Mouse (Mus musculus): ENCODE data around the gene Clk1. TPM values are rescaled to one million over a fixed set of nuclear protein-coding genes. Genes with fewer than 3 reads are reported as not detected.

The Clk1 gene
- polyA plus RNA-seq, 1 experiment from 2014 or later, result 195 TPM

DNA sequence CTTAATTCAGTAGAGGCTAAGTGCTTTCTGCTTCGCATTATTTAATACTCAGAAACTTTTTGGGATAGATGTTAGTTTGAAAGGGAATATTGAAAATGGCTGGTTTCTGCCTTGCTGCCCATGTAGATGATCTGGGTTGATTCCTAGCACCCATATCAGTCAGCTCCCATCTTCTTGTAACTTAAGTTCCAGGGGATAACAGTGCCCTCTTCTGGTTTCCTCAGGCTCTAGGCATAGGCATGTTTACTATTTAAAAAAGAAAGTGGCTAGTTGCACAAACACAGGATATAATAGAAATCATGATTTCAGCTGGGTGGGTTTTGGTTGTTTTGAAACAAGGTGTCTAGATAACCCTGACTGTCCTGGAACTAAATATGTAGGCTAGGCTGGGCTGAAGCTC lies 27.7 kb downstream of the Clk1 start:
- peaks cover 18% of the 10 kb centered on the region for H3K36me3 ChIP-seq (ENCODE audit: control insufficient read depth, insufficient read depth, low read length)
- no peak overlapping the region for H3K9ac ChIP-seq (ENCODE audit: low read depth, low read length)
- no peak overlapping the region for H3K4me2 ChIP-seq (replicated peaks; ENCODE audit: low read depth, low read length)
- H3K4me3 ChIP-seq (ENCODE audit: low read depth, low read length), result no peak overlapping the region
- DNase-seq (ENCODE audit: low spot score) (no peak), ATAC-seq (ENCODE audit: low FRiP score) (no peak)
- 97% methylated on average over 1 of the region's 1 CpGs for WGBS
- no peaks in the 10 kb centered on the region for H3K9me3 ChIP-seq (ENCODE audit: control insufficient read depth, low read length)
- H3K27ac ChIP-seq (ENCODE audit: low read depth, low read length), result no peak overlapping the region
- no peaks in the 10 kb centered on the region for H3K27me3 ChIP-seq (ENCODE audit: control insufficient read depth, insufficient read depth, low read length)
- H3K4me1 ChIP-seq (replicated peaks; ENCODE audit: control insufficient read depth, insufficient read depth, low read length), result peaks cover 3% of the 10 kb centered on the region

DNA sequence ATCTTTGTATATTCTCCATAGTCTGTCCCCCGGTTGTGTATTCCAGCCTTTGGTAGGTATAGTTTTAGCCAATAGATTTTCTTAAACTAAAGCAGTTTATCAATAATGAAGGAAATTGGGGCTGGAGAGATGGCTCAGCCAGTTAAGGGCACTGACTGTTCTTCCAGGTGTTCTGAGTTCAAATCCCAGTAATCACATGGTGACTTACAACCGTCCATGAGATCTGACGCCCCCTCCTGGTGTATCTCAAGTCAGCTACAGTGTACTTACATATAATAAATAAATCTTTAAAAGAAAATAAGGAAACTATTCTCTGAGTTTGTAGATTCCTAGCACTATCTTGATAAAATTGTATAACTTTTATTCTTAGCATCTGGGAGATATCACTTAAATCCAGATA lies 28.5 kb downstream of the Clk1 start:
- ATAC-seq (ENCODE audit: low FRiP score) (no peak), DNase-seq (ENCODE audit: low spot score) (no peak)
- Histone ChIP-seq H3K9me3 (ENCODE audit: control insufficient read depth, low read length) (no peaks in the 10 kb centered on the region), H3K4me3 (ENCODE audit: low read depth, low read length) (no peak overlapping the region), H3K9ac (ENCODE audit: low read depth, low read length) (no peak overlapping the region), H3K4me2 (replicated peaks; ENCODE audit: low read depth, low read length) (no peak overlapping the region), H3K36me3 (ENCODE audit: control insufficient read depth, insufficient read depth, low read length) (peaks cover 13% of the 10 kb centered on the region), H3K27me3 (ENCODE audit: control insufficient read depth, insufficient read depth, low read length) (no peaks in the 10 kb centered on the region), H3K27ac (ENCODE audit: low read depth, low read length) (no peak overlapping the region), H3K4me1 (replicated peaks; ENCODE audit: control insufficient read depth, insufficient read depth, low read length) (peaks cover 3% of the 10 kb centered on the region)
- WGBS, result 91% methylated on average over 3 of the region's 3 CpGs

DNA sequence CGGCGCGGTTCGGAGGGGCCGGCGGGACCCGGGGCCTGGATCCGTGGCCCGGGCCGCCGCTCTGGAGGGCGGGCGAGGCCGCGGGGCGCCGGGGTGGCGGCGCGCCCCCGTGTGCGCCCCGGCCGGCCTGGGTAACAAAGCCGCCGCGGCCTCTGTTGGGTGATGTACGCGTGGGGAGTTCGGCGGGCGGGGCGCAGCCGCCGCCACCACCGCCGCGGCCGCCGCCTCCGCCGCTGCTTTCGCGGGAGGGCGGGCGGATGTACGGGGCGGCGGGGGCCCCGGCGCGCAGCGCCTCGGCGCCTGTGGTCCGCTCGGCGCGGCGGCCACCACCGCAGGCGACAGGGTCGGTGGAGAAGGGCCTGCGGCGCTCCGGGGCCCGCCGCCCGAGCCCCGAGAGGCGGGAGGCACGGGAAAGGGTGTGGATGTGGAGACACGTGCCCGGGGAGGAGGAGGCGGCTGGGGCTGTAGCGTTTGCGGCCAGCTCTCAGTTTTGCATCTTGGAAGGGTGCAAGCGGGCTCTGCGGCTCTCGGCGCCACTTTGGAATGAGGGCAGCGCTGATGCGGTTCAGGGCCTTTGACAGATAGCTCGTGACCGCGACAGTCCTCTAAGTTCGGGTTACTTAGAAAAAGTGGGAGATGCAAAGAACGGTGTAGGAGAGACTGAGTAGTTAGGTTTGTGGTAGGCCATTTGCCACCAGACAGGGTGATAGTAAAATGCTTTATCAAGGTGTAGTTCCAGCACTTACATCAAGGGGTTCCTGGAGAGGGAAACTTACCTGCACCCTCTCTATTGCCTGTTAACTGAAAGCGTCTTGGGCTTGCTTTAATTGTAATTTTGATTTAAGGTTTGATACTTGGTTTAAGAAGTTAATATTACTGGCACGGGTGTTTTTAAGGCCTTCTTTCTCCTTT lies 30.3 kb downstream of the Clk1 start:
- Histone ChIP-seq H3K36me3 (ENCODE audit: control insufficient read depth, insufficient read depth, low read length) (peaks cover 10% of the 10 kb centered on the region), H3K9me3 (ENCODE audit: control insufficient read depth, low read length) (no peaks in the 10 kb centered on the region), H3K4me2 (replicated peaks; ENCODE audit: low read depth, low read length) (peak overlapping the region; percentile 72), H3K27me3 (ENCODE audit: control insufficient read depth, insufficient read depth, low read length) (no peaks in the 10 kb centered on the region), H3K4me3 (ENCODE audit: low read depth, low read length) (peak overlapping the region; percentile 94), H3K9ac (ENCODE audit: low read depth, low read length) (peak overlapping the region; percentile 96), H3K4me1 (replicated peaks; ENCODE audit: control insufficient read depth, insufficient read depth, low read length) (peaks cover 3% of the 10 kb centered on the region), H3K27ac (ENCODE audit: low read depth, low read length) (peak overlapping the region; percentile 95)
- peak; percentile 56 for DNase-seq (ENCODE audit: low spot score)
- peak; percentile 69 for ATAC-seq (ENCODE audit: low FRiP score)
- 1% methylated on average over 63 of the region's 90 CpGs for WGBS

GRCm38 (mm10) chr1:58392652-58393283 lies 31.1 kb downstream of the Clk1 start, which contains the start of gene Bzw1:
Gene Bzw1, plus strand, starts transcription at chr1:58392898.
- under 1% methylated on average over 42 of the region's 61 CpGs for WGBS
- H3K9ac ChIP-seq (ENCODE audit: low read depth, low read length), result peak within 1 kb of the TSS; percentile 96

GRCm38 (mm10) chr1:58392268-58392651 lies 31.6 kb downstream of the Clk1 start:
- WGBS, result 2% methylated on average over 16 of the region's 16 CpGs
- H3K9ac ChIP-seq (ENCODE audit: low read depth, low read length), result peak overlapping the region; percentile 96
- no peaks in the 10 kb centered on the region for H3K9me3 ChIP-seq (ENCODE audit: control insufficient read depth, low read length)
- H3K27me3 ChIP-seq (ENCODE audit: control insufficient read depth, insufficient read depth, low read length), result no peaks in the 10 kb centered on the region
- peak overlapping the region; percentile 94 for H3K4me3 ChIP-seq (ENCODE audit: low read depth, low read length)
- ATAC-seq (ENCODE audit: low FRiP score) (no peak), DNase-seq (ENCODE audit: low spot score) (peak; percentile 69)
- peaks cover 9% of the 10 kb centered on the region for H3K36me3 ChIP-seq (ENCODE audit: control insufficient read depth, insufficient read depth, low read length)
- peaks cover 3% of the 10 kb centered on the region for H3K4me1 ChIP-seq (replicated peaks; ENCODE audit: control insufficient read depth, insufficient read depth, low read length)
- peak overlapping the region; percentile 72 for H3K4me2 ChIP-seq (replicated peaks; ENCODE audit: low read depth, low read length)
- H3K27ac ChIP-seq (ENCODE audit: low read depth, low read length), result peak overlapping the region; percentile 95

More at GRCm38 (mm10) chr1:58392652-58393283, 31.1 kb downstream of the Clk1 start, which contains the start of gene Bzw1:
- H3K36me3 ChIP-seq (ENCODE audit: control insufficient read depth, insufficient read depth, low read length), result peaks cover 10% of the 10 kb centered on the region
- H3K27me3 ChIP-seq (ENCODE audit: control insufficient read depth, insufficient read depth, low read length), result no peaks in the 10 kb centered on the region
- H3K4me1 ChIP-seq (replicated peaks; ENCODE audit: control insufficient read depth, insufficient read depth, low read length), result peaks cover 3% of the 10 kb centered on the region
- peak; percentile 94 for DNase-seq (ENCODE audit: low spot score)
- peak; percentile 99 for ATAC-seq (ENCODE audit: low FRiP score)
- H3K27ac ChIP-seq (ENCODE audit: low read depth, low read length), result peak within 1 kb of the TSS; percentile 95
- H3K4me3 ChIP-seq (ENCODE audit: low read depth, low read length), result peak within 1 kb of the TSS; percentile 94
- peak within 1 kb of the TSS; percentile 72 for H3K4me2 ChIP-seq (replicated peaks; ENCODE audit: low read depth, low read length)
- H3K9me3 ChIP-seq (ENCODE audit: control insufficient read depth, low read length), result no peaks in the 10 kb centered on the region

DNA sequence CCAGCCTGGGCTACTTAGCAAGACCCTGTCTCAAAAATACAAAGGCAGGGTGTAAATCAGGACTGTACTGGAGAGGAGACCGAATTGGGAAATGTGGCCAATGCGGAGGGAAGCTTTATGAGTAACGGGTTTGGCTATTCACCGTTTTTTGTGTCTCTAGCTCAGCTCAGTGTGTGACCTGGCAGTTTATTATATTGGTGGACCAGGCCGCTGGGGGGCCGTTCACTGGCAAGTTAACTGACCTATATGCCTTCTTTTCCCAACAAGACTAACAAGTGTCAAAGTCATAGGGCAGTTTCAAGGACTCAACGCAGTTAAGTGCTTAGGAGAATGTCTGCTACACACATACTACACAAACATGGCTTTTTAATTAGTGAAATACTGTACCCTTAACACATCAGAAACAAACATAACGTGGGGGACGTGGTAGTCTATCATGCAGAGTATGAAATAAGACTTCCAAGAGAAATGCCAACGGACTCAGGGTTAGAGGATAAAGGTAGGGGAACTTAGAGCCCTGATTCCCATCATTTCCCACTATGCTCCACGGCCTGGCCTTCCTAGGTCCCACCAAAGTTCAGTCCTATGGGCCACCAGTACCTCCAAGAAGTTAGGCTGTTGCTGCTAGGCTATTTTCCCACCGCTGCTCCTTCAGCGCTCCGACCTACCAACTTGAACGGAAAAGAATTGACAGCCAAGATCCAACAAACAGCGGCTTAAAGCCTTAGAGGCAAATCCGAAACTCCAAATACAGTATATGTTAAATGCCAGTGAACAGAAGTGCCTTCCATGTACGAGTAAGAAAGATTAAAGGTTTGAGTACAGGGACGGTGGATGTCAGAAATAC lies 32.2 kb downstream of the Clk1 start:
- Histone ChIP-seq H3K9ac (ENCODE audit: low read depth, low read length) (peak overlapping the region; percentile 96), H3K27me3 (ENCODE audit: control insufficient read depth, insufficient read depth, low read length) (no peaks in the 10 kb centered on the region), H3K4me1 (replicated peaks; ENCODE audit: control insufficient read depth, insufficient read depth, low read length) (peaks cover 3% of the 10 kb centered on the region), H3K4me3 (ENCODE audit: low read depth, low read length) (peak overlapping the region; percentile 94), H3K4me2 (replicated peaks; ENCODE audit: low read depth, low read length) (peak overlapping the region; percentile 72), H3K27ac (ENCODE audit: low read depth, low read length) (peak overlapping the region; percentile 95), H3K9me3 (ENCODE audit: control insufficient read depth, low read length) (no peaks in the 10 kb centered on the region), H3K36me3 (ENCODE audit: control insufficient read depth, insufficient read depth, low read length) (peaks cover 8% of the 10 kb centered on the region)
- ATAC-seq (ENCODE audit: low FRiP score) (no peak), DNase-seq (ENCODE audit: low spot score) (peak; percentile 40)
- 47% methylated on average over 19 of the region's 19 CpGs for WGBS

- Histone ChIP-seq H3K4me1 (replicated peaks; ENCODE audit: control insufficient read depth, insufficient read depth, low read length) (no peaks in the 10 kb centered on the region), H3K4me3 (ENCODE audit: low read depth, low read length) (no peak overlapping the region), H3K36me3 (ENCODE audit: control insufficient read depth, insufficient read depth, low read length) (no peaks in the 10 kb centered on the region), H3K9me3 (ENCODE audit: control insufficient read depth, low read length) (no peaks in the 10 kb centered on the region), H3K4me2 (replicated peaks; ENCODE audit: low read depth, low read length) (no peak overlapping the region), H3K27me3 (ENCODE audit: control insufficient read depth, insufficient read depth, low read length) (no peaks in the 10 kb centered on the region), H3K9ac (ENCODE audit: low read depth, low read length) (no peak overlapping the region), H3K27ac (ENCODE audit: low read depth, low read length) (no peak overlapping the region)
- DNase-seq (ENCODE audit: low spot score), result no peak
- no peak for ATAC-seq (ENCODE audit: low FRiP score)
- 73% methylated on average over 5 of the region's 5 CpGs for WGBS
These were observed 41.1 kb downstream of the Clk1 start for GRCm38 (mm10) chr1:58382586-58383281.

DNA sequence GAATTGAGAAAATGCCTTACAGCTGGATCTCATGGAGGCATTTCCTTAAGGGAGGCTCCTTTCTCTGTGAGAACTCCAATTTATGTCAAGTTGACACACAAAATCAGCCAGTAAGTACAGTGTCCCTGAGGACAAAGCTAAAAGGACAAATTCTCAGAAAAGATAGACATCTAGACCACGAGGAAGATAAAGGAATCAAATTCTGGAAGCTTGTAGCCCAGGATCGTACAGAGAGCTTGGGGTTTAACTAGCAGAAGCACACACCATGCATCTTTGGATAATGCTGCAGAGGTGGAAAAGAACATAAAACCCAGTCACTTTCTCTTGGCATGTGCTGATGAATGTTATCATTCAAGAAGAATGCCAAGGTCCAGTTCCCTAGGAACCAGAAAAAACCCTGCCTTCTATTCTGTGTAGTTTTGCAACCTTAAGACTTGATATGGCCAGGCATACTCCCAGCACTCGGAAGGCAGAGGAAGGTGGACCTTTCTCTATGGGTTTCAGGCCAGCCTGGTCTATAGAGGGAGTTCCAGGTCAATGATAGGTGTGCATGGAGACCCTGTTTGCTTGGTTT lies 48.2 kb downstream of the Clk1 start:
- Histone ChIP-seq H3K4me3 (ENCODE audit: low read depth, low read length) (no peak overlapping the region), H3K4me1 (replicated peaks; ENCODE audit: control insufficient read depth, insufficient read depth, low read length) (no peaks in the 10 kb centered on the region), H3K27ac (ENCODE audit: low read depth, low read length) (no peak overlapping the region), H3K9me3 (ENCODE audit: control insufficient read depth, low read length) (no peaks in the 10 kb centered on the region), H3K4me2 (replicated peaks; ENCODE audit: low read depth, low read length) (no peak overlapping the region), H3K27me3 (ENCODE audit: control insufficient read depth, insufficient read depth, low read length) (no peaks in the 10 kb centered on the region), H3K36me3 (ENCODE audit: control insufficient read depth, insufficient read depth, low read length) (no peaks in the 10 kb centered on the region), H3K9ac (ENCODE audit: low read depth, low read length) (no peak overlapping the region)
- WGBS, result 82% methylated on average over 3 of the region's 3 CpGs
- ATAC-seq (ENCODE audit: low FRiP score) (no peak), DNase-seq (ENCODE audit: low spot score) (no peak)

Measured in hindbrain, embryonic 11.5 days (tissue).